Mouse (Mus musculus) MN1 (cell line): ENCODE measurements around the gene Tgfbi.
A peak's percentile ranks its signal among the peaks of the same experiment; 100 is the strongest.

ENCODE experiments used
- DNase-seq: peaks from one replicate; pipeline ENCODE4 v3.0.0-alpha.2; 2016; ENCODE audit warnings: low spot score

The Tgfbi gene

DNA sequence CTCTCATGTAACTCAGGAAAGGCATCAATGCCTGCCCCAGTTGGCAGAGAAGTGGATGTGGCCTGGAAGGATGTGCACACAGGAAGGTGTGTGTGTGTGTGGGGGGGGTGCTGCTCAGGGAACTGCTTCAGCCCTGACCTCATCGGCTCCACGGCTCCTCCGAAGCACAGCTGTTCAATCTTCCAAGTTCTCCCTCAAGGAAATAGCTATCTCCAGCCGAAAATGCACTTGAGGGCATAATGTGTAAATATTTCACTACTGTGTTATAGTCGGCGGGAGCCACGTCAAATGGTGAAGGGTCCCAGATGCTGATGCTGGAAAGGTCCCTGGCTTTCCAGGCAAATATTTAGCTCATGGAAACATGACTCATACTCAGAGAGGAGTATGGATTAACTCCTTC lies 25.6 kb downstream of the Tgfbi start:
- DNase-seq, result peak; percentile 69

DNA sequence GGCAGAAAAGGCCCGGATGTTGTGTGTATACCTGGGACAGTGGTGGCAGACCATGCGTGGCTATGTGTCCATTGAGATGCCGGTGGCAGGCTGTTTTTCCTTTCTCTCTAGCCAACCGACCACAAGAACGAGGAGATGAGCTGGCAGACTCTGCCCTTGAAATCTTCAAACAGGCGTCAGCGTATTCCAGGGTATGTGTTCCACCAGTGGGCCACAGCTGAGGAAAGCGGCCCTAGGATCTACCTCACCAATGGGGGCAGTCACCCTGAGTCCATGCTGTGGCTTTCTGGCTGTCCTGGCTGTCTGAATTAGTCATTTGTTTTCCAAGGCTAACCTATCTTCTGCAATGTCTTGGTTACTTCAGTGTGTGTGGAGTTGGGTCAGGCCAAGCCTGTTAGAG lies 27.7 kb downstream of the Tgfbi start:
- no peak for DNase-seq

DNA sequence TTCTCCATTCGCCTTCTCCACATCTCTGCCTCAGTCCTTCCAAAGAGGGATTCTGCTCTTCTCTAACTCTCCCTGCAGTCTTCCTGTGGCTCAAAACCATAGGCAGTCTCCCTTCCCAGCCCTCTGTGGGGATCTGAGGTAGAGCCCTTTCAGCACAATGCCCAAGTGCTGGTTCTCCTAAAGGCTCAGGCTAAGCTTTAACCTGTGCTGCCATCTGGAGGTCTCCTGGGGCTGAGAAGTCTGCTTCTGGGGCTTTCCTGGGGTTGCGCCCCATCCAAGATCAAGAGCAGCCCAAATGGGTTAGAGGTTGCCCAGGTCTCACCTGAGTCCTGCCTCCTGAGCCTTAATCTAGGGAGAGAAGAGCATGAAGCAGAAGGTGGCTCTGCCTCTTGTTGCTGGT lies 32.4 kb downstream of the Tgfbi start:
- peak; percentile 35 for DNase-seq

DNA sequence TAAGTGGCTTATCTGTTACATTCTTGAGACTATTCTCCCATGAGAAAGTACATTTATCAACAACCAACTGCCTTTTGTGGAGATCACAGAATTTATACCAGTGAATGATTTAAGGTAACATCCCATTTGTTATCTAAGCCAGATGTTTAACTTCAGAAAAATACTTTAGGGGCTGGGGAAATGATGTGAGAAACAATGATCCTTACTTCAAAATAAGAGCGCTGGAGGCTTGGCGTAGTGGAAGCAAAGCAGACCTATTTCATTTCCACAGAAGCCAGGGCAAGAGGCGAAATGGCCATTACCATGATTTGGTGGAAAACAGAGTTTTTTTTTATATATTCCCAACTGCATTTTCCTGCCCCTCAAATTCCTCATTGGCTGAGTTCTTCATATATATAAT lies 34.7 kb downstream of the Tgfbi start:
- DNase-seq, result no peak

DNA sequence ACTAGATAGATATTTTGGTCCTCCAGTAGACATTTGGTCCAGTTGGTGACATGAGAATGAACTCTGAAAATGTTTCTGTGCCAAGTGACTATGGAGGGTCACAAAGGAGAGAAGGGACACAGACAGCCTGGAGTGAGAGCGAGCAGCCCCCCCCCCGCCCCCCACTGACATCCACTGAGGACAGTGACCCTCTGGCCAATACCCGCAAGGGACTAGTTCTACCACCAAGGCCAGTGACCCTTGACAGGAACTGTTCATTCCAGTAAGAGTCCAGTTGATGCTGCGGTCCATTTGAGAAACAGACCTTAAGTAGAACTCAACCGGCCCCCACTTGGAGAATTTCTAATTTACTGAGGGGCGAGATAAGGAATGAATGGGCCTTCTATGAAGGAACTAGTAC lies 36.4 kb downstream of the Tgfbi start:
- DNase-seq, result no peak

DNA sequence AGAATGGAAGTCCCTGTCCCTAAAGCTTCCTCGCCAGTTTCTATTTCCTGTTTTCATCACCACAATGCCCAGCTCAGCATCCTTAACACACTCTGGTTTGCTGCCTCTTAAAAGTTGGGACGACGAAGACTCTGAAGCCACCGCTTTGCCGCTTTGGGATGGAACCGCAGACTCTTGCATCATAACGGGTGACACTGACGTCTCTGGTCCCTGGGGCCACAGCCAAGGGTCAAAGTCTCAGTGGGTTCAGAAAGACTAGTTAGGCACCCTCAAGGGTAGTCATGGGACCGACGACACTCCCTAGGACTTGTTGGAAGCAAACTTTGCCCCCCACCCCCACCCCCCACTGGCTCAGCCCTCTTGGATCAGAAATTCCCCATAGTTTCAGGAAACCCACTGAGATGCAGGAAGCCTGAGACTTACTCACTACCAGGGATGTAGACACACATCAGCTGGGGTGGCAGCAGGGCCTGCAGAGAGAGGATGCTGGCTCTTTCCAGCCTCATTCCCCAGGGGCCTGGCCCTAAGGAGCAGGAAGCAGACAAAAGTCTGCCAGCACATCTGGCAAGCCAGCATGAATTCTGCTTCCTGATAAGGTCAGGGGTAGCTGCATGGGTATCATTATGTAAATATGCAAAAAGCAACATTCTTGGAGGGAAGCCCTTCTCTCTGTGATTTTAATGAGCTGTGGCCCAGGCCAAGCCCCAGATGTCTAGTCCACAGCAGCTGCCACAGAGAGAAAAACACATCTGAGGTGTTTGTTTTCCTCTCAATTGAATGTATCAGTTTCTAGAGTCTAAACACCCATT lies 38.5 kb downstream of the Tgfbi start:
- peak; percentile 87 for DNase-seq

DNA sequence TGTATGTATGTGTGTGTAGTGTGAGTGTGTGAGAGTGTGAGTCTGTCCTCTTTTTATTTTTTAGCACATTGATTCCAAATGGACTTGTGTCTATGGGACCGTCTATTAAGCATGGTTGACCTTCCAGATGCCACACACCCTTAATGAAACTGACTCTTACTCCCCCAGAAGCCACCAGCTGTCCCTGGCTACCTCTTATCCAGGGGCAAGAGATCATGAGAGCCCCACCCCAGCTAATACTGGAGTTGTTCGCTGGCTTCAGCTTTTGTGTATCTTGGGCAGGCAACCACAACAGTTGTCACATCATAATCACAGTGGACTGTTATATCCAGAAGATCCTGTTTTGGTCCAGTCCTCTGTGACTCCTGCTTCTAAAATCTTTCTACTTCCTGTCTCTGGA lies 40.7 kb downstream of the Tgfbi start:
- DNase-seq, result no peak

DNA sequence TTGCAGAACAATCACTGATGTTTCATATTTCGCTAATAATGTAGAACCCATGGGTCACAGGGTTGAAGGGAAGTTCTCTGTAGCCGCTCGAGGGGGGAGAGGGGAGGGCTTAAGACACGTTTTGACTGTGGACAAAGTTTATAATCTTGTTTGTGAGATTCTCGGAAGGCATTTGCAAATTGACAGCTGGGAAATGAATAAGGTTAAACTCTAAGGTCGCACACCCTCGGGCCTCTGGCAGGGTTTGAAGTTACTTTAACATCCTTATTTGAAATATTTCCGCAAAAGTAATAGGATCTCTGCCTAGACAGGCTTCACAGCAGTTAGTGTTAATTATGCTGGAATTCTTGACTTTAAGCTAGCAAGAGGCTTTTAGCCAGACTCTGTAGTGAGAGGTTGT lies 43.1 kb downstream of the Tgfbi start:
- DNase-seq, result no peak

DNA sequence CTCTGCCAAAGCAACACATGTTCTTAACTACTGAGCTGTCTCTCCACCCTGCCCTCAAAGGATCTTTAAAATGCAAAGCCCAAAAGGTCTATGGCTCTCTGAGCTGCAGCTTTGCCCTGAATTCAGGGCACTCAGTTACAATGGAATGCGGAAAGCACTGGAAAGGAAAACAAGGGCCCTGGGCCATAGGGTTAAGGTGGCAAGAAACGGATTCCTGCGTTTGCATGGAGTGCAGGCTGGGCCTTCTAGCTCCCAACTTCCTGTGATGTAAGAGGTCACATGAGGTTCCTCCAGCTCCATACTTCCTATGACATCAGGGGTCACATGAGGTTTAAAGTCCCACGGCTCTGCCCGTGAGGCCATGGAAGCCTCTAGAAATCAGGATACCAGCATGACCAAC lies 44.9 kb downstream of the Tgfbi start:
- DNase-seq, result no peak

DNA sequence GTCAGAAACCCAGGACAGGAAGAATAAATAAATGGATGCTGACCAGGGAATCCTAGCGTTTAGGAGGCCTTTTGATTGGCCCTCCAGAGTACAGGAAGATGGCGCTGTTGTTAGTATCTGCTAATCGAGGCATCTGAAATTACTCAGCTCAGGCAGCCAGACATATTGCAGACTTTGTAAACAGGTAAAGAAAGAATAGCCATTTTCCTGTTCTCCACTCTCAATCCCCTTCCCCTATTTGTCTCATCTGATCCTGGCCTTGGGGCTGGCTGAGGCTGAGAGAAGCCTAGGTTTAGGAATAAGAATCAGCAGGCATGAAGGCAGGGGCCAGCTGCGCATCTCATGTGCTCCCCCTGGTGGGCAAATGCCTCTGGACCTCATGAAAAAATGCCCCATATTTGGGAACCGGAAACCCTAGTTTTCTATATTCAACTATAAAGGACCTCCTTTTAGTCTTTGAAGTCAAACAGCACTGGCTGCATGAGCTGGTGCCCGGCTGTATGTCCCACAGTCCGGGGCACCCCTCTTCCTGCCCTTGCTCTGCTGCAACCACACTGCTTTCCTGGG lies 48.7 kb downstream of the Tgfbi start:
- DNase-seq, result peak; percentile 79

DNA sequence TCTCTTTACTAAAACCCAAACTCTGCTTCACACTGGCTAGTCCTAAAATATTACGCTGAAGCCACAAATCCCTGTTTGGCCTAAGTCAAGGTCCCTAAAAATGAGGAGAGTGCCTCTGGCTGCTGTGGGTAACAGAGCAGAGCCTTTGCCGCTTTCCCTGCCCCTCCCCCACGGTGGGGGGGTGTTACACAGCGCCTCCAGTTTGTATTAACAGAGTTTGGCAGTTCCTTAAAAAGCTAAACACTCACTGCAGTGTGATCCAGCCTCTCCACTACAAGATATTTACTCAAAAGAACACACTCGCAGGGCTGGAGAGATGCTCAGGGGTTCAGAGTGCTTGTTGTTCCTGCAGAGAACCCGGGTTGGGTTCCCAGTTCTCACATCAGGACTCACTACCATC lies 49.6 kb downstream of the Tgfbi start:
- DNase-seq, result no peak

DNA sequence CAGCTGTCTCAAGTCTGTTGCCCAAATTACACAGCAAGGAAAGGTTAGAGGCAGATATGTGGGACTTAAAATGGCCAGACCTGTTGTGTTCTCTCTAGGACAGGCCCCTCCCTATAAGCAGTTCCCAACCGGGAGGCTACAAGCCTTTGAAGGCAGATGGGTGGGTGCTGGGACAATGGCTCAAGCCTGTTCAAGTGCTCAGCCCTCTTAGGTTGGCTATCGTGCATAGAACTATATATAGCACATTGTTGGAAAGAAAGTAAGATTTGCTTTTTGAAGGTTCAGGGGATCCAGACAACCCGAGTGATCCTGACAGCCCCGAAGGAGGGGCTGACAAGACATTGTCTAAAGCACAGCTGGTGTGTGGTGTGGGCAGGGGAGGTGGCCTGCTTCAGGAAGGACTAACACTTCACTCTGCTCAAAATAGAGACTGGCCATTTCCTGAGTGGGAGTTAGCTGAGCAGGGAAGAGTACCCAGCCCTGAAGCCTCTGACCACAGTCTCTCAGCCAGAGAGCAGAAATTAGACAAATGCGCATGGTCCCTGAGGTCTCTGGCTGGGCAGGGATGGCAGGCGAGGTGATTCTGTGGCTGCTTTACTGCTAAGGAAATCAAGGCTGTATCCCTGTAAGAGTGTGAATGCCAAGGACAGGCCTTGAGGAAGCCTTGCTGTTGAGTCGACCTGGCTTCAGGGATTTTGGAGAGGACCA lies 52.7 kb downstream of the Tgfbi start:
- DNase-seq, result no peak

DNA sequence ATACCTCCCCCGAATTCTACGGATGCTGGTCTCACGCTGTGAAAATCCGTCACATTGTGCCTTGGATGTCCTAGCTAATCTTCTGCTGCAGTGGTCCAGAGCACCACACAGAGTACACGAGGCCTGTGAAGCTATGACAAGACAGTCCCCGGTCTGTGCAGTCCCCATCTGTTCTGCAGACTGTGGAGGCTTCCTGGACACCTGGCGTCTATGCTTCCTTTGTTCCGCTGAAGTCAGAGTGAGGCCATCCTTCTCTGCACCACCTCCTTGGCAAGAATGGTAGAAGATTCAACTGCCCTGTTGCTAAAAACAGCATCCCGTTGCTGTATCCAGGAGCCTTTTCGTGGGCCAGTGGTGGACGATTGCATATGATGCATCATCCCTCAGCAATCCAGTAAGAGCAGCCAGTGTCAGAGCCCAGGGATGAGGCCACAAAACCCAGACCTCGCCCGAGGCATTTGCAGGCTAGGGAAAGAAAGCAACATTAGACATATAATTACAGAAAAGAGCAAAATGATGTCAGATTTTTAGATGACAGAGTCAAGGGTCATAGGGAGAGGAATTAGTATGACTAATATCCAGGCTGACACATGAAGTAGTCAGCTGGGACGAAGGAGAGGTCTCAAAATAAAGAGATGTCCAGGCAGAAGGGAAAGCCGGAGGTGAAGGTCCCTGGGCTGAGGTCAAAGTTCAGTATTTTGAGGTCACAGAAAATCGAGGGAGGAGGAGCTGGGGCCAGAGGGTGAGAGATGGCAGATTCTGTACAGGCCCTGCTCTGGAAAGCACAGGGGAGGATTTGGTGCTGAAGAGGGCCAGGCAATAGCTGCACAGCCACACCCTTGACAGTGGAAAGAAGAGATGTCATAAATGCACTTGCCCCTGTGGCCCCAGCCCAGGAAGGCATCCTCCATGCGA lies 55.2 kb downstream of the Tgfbi start:
- peak; percentile 58 for DNase-seq

DNA sequence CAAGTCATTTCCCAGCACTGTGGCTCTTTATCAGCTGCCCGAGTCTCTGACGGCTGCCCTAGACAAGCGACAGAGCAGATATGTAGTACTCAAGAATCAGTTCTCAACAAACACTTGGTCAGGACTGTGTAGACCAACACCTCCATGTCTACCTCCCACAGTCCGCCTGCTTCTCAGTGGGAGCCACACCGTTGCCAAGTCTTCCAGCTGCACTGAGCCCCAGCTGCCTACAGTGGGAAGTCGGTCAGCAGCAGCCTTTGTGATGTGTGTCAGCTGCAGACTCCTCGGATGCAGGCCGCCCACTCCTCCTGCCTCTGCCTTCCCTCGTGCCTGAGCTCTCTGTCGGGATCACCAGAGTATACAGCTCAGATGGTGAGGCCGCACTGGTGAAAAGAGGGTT lies 61.9 kb downstream of the Tgfbi start:
- no peak for DNase-seq

DNA sequence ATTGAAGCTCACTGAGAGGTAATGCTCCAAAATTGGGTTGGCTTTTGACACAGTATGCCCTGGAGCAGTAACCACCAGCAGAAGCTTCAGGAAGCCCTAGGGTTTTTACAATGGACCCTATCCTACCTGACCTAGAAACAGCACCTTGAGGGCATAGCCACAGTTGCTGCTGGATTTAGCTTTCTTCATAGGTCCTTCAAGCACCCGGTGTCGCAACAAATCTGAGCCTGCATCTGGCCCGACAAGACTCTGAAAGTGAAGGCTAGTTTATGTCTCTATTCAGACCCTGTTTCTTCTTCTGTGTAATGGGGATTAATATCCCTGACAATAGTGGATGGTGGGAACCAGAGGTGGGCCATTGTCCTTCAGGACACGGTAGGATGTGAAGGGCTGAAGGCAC lies 68.4 kb downstream of the Tgfbi start:
- DNase-seq, result no peak

DNA sequence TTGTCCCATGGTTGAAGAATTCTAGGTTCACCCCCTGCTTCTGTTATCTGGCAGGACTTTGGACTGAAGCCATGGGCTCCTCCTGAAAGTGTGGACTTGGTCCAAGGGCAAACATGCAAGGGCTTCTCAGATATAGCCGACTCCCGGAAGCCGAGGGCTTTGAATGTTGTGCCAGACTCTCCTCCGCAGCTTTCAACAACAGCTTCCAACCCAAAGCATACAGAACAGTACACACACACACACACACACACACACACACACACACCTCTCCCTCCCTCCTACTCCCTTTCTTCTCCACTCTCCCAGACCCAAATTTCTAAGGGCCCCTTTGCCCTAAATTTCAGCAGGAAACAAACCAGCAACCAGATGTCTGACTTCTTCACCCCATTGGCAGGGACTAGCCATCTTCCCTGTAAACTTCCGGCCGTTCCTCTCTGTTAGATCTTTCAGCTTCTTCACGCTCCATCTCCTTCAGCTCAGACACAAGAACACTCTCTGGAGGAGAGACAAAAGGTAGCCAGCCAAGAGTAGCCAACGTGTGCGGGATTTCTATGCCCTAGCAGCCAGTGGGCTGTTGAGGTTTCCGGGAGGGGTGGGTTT lies 69.0 kb downstream of the Tgfbi start:
- DNase-seq, result peak; percentile 49

DNA sequence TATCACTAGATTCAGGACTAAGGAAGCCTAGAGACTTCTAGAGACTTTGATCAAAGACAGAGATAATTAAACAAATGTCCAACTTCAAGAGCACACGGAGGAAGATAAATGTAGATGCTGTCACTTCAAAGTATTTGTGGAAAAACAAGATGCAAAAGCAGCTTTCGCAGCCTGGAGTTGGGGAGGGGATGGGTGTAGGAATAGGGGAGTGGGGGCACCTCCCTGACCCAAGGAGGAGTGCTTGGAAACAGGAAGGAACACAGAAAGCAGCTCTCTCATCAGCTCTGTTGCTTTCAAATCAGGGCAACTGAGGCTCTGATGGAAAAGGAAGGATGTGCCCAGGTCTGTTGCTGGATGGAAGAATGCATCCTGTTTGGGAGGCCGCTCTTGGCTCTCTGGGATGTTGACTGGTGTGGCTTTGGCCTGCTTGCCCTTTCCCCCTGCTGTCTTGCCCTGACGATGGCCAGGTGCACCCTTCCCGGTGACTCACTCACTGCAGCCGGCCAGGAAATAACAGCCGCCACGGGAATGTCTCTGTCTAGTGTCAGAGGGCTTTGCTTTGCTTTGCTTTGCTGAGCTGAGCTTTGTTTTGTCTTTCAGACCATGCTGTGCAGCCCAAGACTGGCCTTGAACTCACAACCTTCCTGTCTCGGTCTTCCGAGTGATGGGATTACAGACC lies 69.6 kb downstream of the Tgfbi start:
- peak; percentile 92 for DNase-seq

DNA sequence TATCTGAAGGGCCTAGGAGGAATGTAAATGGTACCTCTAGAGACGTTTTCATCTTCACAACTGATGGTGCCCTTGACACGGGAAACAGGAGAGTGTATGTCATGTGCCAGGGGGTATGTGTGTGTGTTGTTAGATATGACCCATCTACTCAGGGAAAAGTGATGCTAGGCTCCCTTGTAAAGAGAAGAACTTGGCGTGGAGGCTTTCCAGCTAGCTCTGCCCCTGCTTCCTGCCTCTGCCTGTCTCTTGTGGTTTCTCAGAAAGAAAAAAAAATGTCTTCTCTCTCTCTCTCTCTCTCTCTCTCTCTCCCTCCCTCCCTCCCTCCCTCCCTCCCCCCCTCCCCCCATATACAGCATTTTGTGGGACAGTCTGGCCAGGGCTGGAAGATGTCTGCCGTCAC lies 72.6 kb downstream of the Tgfbi start:
- no peak for DNase-seq

DNA sequence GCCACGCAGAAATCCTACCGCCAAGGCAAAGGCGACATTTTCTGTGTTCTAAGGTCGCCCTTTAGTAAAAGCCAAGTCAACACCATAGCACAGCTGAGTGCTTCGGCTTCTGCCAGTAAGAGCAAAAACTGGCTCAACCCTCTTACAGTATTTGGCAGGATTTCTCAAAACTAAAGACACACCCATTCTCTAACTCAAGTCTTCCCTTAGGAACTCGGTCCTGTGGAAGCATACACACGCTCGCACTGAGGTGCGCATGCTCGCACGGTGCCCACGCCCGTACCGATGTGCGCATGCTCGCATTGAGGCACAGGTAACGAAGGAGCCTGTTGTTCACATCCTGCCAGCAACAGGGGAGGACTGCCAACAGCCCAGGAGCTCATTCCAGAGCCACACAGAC lies 73.0 kb downstream of the Tgfbi start:
- peak; percentile 89 for DNase-seq

DNA sequence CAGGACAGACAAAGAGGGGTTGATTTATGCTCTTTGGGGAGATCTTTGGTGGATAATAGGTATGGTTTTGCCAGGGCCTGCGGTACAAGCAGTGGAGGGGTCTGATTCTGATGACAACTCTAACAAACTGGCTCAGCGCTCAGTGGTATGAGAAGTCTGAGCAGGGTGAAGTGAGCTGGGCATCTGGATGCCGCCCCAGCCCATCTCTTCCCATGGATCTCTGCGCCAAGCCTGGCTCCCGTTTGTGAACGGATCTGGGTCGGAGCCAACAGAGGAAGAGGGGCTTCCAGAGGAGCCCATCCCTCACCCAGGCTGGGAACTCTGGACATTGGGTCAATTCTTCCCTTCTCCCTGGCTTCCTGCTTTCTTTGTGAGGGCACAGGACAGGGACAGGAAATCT lies 74.0 kb downstream of the Tgfbi start:
- DNase-seq, result no peak
